Mouse (Mus musculus): ENCODE measurements at regions not wholly inside any gene's neighbourhood (a gene's known extent, or its start where the extent isn't known, plus 50 kb on each side); places are given as distances from the start of the nearest gene placed in this dataset.

DNA sequence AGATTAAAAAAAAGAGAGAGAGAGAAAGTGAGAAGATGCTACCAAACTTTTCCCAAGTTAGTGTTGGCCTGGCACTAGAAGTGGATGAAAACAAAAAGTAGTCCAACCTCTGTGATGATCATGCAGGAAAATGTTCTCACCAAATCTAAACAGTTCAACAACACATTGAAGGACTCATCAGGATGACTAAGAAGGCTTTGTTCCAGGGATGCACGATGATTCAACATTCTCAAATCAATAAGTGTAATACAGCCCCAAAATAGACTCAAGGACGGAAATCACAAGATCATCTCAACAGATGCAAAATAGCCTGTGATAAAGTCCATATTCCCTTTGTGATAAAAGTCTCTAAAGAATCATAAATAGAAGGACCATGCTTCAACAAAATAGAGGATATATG is 106.3 kb downstream of the Cysltr2 start:
- no peaks in the 10 kb centered on the region for H3K36me3 ChIP-seq
- H3K27me3 ChIP-seq: no peaks in the 10 kb centered on the region
- no peak overlapping the region for H3K27ac ChIP-seq
- H3K9me3 ChIP-seq (replicated peaks): no peaks in the 10 kb centered on the region
- H3K9ac ChIP-seq: no peak overlapping the region
- WGBS (ENCODE audit: insufficient replicate concordance): 62% methylated on average over 2 of the region's 2 CpGs
- no peak overlapping the region for H3K4me3 ChIP-seq (replicated peaks)
- no peaks in the 10 kb centered on the region for H3K4me1 ChIP-seq (replicated peaks)
- ATAC-seq (ENCODE audit: low read depth): no peak
- no peak overlapping the region for H3K4me2 ChIP-seq
- no peak for DNase-seq

- no peak overlapping the region for H3K27ac ChIP-seq
- H3K36me3 ChIP-seq: no peaks in the 10 kb centered on the region
- no peaks in the 10 kb centered on the region for H3K4me1 ChIP-seq (replicated peaks)
- H3K9ac ChIP-seq: no peak overlapping the region
- no peak overlapping the region for H3K4me2 ChIP-seq
- no peak overlapping the region for H3K4me3 ChIP-seq (replicated peaks)
- DNase-seq (no peak), ATAC-seq (ENCODE audit: low read depth) (no peak)
- no peaks in the 10 kb centered on the region for H3K27me3 ChIP-seq
- no peaks in the 10 kb centered on the region for H3K9me3 ChIP-seq (replicated peaks)
Observed at GRCm38 (mm10) chr14:72939067-72939393, 109.9 kb downstream of the Cysltr2 start.

DNA sequence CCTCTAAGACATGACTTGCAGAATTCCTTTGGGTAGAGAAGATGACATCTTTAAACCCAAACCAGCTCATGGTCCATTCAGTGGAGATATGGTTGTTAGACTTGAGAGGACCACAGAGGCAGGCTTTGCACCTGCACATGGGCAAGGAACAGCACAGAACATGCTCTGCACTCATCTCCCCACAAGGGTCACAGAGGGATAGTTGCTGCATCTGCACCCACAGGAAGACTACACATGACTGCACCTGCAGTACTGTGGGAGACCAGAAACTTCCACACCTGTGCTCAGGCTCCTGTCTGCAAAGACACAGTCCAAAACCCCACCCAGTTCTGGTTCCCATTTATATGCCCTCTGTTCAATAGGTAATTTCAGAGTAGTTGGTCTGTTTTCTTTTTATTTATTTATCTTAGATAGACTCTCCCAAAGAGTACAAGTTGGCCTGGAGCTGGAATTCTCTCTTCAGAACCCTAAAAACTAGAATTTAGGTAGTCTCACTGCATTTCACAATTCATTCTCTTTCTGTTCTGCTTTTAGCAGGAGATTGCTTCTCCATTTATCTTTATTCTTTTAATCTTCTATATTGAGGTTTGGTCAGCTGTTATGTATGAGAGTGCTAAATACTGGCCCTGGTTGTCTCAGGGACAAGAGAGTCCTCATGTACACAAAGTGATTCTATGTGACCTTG is 110.4 kb downstream of the Cysltr2 start:
- H3K4me3 ChIP-seq (replicated peaks): no peak overlapping the region
- ATAC-seq (ENCODE audit: low read depth) (no peak), DNase-seq (no peak)
- H3K4me2 ChIP-seq: no peak overlapping the region
- H3K9me3 ChIP-seq (replicated peaks): no peaks in the 10 kb centered on the region
- no peaks in the 10 kb centered on the region for H3K27me3 ChIP-seq
- no peaks in the 10 kb centered on the region for H3K36me3 ChIP-seq
- no peaks in the 10 kb centered on the region for H3K4me1 ChIP-seq (replicated peaks)
- H3K9ac ChIP-seq: no peak overlapping the region
- no peak overlapping the region for H3K27ac ChIP-seq

GRCm38 (mm10) chr14:72933598-72933997 is 115.3 kb downstream of the Cysltr2 start:
- Histone ChIP-seq H3K4me2 (no peak overlapping the region), H3K4me3 (replicated peaks) (no peak overlapping the region), H3K27me3 (no peaks in the 10 kb centered on the region), H3K36me3 (no peaks in the 10 kb centered on the region), H3K9ac (no peak overlapping the region), H3K9me3 (replicated peaks) (no peaks in the 10 kb centered on the region), H3K27ac (no peak overlapping the region), H3K4me1 (replicated peaks) (no peaks in the 10 kb centered on the region)
- DNase-seq (no peak), ATAC-seq (ENCODE audit: low read depth) (no peak)

GRCm38 (mm10) chr14:72932296-72932695 is 116.6 kb downstream of the Cysltr2 start:
- Histone ChIP-seq H3K9me3 (replicated peaks) (no peaks in the 10 kb centered on the region), H3K9ac (no peak overlapping the region), H3K36me3 (no peaks in the 10 kb centered on the region), H3K27me3 (no peaks in the 10 kb centered on the region), H3K4me3 (replicated peaks) (no peak overlapping the region), H3K27ac (no peak overlapping the region), H3K4me2 (no peak overlapping the region), H3K4me1 (replicated peaks) (no peaks in the 10 kb centered on the region)
- 61% methylated on average over 9 of the region's 9 CpGs for whole genome bisulfite sequencing (ENCODE audit: insufficient replicate concordance)
- DNase-seq (no peak), ATAC-seq (ENCODE audit: low read depth) (no peak)

DNA sequence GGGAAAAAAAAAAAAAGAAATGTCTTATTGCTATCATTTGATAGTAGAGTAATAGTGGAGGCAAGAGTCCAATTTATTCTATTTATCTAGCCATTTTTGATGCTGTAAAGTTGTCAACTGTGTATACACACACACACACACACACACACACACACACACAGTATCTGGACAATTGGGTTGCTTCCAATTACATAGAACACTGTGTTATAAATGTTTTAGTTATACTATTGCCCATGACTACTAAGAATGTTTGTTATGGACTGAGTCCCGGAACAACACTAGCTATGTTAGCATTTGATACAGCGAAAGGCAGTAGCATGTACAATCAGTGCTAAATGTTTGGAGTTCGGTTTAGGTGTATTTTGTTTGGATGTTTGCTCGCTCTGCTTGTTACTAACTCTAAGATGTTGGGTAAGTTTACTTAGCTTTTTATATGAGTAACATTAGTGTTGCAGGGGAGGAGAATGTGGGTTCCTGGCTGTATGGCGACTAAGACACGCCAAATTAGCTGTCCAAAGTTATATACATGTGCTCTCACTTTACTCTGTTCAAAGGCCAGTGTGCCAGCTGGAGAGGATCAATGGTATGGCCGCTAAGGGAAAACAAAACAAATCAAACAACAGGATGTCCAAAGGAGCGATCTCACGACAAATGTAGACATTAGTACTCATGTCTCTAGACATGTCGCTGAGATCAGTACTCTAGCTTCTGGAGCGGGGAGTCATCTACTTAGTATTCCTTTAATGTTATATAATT is 147.6 kb downstream of the Cysltr2 start:
- Histone ChIP-seq H3K9me3 (replicated peaks) (no peaks in the 10 kb centered on the region), H3K27me3 (no peaks in the 10 kb centered on the region), H3K36me3 (no peaks in the 10 kb centered on the region), H3K4me3 (replicated peaks) (no peak overlapping the region), H3K27ac (no peak overlapping the region), H3K4me2 (no peak overlapping the region), H3K9ac (no peak overlapping the region), H3K4me1 (replicated peaks) (no peaks in the 10 kb centered on the region)
- no peak for ATAC-seq (ENCODE audit: low read depth)
- WGBS (ENCODE audit: insufficient replicate concordance): 73% methylated on average over 11 of the region's 11 CpGs
- DNase-seq: no peak

- H3K4me3 ChIP-seq (replicated peaks): no peak overlapping the region
- no peak overlapping the region for H3K4me2 ChIP-seq
- no peaks in the 10 kb centered on the region for H3K9me3 ChIP-seq (replicated peaks)
- H3K4me1 ChIP-seq (replicated peaks): no peaks in the 10 kb centered on the region
- no peaks in the 10 kb centered on the region for H3K36me3 ChIP-seq
- no peak overlapping the region for H3K9ac ChIP-seq
- ATAC-seq (ENCODE audit: low read depth) (no peak), DNase-seq (no peak)
- 57% methylated on average over 4 of the region's 4 CpGs for WGBS (ENCODE audit: insufficient replicate concordance)
- H3K27ac ChIP-seq: no peak overlapping the region
- H3K27me3 ChIP-seq: no peaks in the 10 kb centered on the region
Observed at GRCm38 (mm10) chr14:72899630-72900029, 149.3 kb downstream of the Cysltr2 start.

GRCm38 (mm10) chr14:72892316-72892715 is 156.6 kb downstream of the Cysltr2 start:
- H3K4me3 ChIP-seq (replicated peaks): no peak overlapping the region
- H3K36me3 ChIP-seq: no peaks in the 10 kb centered on the region
- DNase-seq: no peak
- H3K9ac ChIP-seq: no peak overlapping the region
- no peak overlapping the region for H3K27ac ChIP-seq
- no peaks in the 10 kb centered on the region for H3K9me3 ChIP-seq (replicated peaks)
- H3K27me3 ChIP-seq: no peaks in the 10 kb centered on the region
- whole genome bisulfite sequencing (ENCODE audit: insufficient replicate concordance): 59% methylated on average over 2 of the region's 2 CpGs
- no peaks in the 10 kb centered on the region for H3K4me1 ChIP-seq (replicated peaks)
- no peak for ATAC-seq (ENCODE audit: low read depth)
- H3K4me2 ChIP-seq: no peak overlapping the region

- 32% methylated on average over 5 of the region's 5 CpGs for WGBS (ENCODE audit: insufficient replicate concordance)
- Histone ChIP-seq H3K27me3 (no peaks in the 10 kb centered on the region), H3K9ac (no peak overlapping the region), H3K9me3 (replicated peaks) (no peaks in the 10 kb centered on the region), H3K4me2 (no peak overlapping the region), H3K36me3 (no peaks in the 10 kb centered on the region), H3K4me3 (replicated peaks) (no peak overlapping the region), H3K27ac (no peak overlapping the region), H3K4me1 (replicated peaks) (no peaks in the 10 kb centered on the region)
- DNase-seq (no peak), ATAC-seq (ENCODE audit: low read depth) (no peak)
Observed at GRCm38 (mm10) chr14:72889663-72890062, 159.3 kb downstream of the Cysltr2 start.

DNA sequence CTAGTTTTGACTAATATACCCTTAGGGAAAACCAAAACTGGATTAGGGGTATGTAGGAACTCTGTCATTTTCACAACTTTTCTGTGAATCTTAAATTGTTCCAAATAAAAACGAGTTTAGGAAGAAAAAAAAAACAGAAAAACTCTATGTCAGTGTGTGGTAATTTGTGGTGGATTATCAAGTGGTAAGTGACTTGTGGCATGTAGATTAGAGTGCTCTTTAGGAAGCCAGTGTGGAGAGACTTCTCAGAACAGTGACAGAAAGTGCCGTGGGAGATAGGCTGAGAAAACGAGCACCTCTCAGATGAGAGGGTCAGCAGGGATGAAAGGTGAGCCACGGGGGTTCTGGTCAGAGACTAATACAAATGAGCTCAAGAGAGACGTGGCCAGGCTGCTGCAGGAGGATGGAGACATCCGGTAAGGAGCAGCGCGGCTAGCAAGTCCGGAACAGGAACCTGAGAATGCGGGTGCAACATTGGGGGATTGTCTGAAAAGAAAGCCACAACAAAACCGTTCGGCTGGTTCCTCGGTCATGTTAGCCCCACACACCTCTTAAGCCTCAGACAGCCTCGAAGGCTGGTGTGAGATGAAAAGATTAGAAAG is 161.3 kb downstream of the Cysltr2 start:
- WGBS (ENCODE audit: insufficient replicate concordance): 10% methylated on average over 14 of the region's 14 CpGs
- H3K27ac ChIP-seq: no peak overlapping the region
- DNase-seq (no peak), ATAC-seq (ENCODE audit: low read depth) (no peak)
- H3K9me3 ChIP-seq (replicated peaks): no peaks in the 10 kb centered on the region
- H3K27me3 ChIP-seq: no peaks in the 10 kb centered on the region
- H3K9ac ChIP-seq: no peak overlapping the region
- no peak overlapping the region for H3K4me3 ChIP-seq (replicated peaks)
- H3K36me3 ChIP-seq: no peaks in the 10 kb centered on the region
- no peaks in the 10 kb centered on the region for H3K4me1 ChIP-seq (replicated peaks)
- H3K4me2 ChIP-seq: peak overlapping the region; percentile 36; the same call in 1 of the 2 replicates

DNA sequence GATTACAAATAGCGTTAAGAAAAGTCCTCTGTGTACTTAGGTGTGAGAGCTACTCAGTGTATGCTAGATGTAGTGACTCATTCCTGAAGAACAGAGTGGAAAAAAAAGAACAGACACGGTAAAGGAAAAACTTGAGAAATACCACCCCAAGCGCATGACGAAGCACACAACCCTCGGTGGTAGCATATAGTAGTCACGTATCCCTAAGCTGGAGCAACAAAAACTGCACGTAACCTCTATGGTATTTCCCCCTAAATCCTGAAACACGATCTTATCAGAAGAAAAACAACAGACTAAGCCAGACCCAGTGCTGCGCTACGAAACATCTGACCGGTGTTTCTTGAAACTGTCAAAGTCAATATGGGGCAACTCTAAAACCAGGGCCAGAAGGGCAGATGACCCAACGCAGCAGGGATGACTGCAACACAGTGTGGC is 162.0 kb downstream of the Cysltr2 start:
- Histone ChIP-seq H3K4me3 (replicated peaks) (no peak overlapping the region), H3K9ac (no peak overlapping the region), H3K36me3 (no peaks in the 10 kb centered on the region), H3K9me3 (replicated peaks) (no peaks in the 10 kb centered on the region), H3K27ac (no peak overlapping the region), H3K4me2 (no peak overlapping the region), H3K4me1 (replicated peaks) (no peaks in the 10 kb centered on the region), H3K27me3 (no peaks in the 10 kb centered on the region)
- DNase-seq (no peak), ATAC-seq (ENCODE audit: low read depth) (no peak)
- WGBS (ENCODE audit: insufficient replicate concordance): 33% methylated on average over 12 of the region's 12 CpGs

DNA sequence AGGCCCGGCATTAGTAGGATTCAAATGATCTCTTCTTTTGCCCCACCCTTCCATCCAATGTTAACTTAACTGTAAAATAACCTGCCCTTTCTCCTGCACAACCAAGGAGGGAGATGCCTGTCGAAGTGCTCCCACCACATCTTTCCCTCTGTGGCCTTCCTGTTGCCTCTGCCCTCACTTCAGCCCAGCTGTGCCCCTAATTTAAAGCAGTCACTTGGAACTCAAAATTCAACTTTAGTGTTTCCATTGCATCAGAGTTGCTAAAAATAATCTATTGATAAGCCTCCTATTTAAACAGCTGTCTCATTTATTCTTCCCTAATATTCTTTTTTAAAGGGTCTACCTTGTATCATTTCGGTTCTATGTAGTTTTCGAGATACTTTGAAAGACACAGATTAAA is 163.1 kb downstream of the Cysltr2 start:
- 69% methylated on average over 4 of the region's 4 CpGs for WGBS (ENCODE audit: insufficient replicate concordance)
- H3K9ac ChIP-seq: no peak overlapping the region
- H3K4me2 ChIP-seq: no peak overlapping the region
- ATAC-seq (ENCODE audit: low read depth) (no peak), DNase-seq (no peak)
- H3K4me3 ChIP-seq (replicated peaks): no peak overlapping the region
- H3K9me3 ChIP-seq (replicated peaks): no peaks in the 10 kb centered on the region
- no peaks in the 10 kb centered on the region for H3K36me3 ChIP-seq
- no peak overlapping the region for H3K27ac ChIP-seq
- H3K27me3 ChIP-seq: no peaks in the 10 kb centered on the region
- no peaks in the 10 kb centered on the region for H3K4me1 ChIP-seq (replicated peaks)

All from liver, embryonic 13.5 days (tissue).